Mouse (Mus musculus): ENCODE measurements around the gene Smagp.
"Not testable (repeated sequence)": the region's sequence is repeated elsewhere in the genome, so short reads cannot be mapped to it uniquely, and the experiment has no call there.

The Smagp gene

DNA sequence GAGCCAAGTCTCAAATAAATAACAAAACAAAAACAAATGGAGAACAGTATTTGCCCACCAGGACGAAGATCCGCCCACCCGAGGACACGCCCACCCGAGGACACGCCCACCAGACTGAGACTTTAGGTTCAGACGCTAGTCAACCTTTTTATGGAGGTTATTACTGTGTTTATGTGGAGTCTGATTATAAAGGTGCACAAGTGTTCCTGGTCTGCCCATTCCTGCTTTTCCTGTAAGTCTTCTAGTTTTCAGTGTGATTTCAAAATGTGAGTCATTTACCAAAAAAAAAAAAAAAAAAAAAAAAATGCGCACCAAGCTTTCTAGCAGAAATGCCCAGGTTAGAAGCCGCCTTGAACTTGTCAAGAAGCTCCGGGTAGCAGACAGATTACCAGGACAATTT is 9.5 kb downstream of the Smagp start:
- DNase-seq (ENCODE audit: low spot score), result peak; percentile 77

DNA sequence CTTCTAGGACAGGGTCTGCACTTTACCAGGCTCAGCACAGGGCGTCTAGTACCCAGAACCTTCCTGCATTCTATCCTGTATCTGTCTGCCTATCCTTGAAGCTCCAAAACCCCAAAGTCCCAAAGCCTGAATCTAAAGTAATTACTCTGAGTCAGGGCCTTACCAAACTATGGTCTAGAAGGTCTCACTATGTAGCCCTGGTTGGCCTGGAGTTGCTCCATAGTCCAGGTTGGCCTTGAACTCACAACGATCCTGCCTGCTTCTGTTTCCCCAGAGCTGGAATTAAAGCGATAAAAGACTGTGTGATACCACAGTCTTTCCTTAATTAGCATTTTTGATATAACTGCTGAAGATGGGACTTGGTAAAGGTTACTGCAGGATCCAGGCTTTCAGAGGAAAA is 12.3 kb downstream of the Smagp start:
- DNase-seq (ENCODE audit: low spot score), result no peak

DNA sequence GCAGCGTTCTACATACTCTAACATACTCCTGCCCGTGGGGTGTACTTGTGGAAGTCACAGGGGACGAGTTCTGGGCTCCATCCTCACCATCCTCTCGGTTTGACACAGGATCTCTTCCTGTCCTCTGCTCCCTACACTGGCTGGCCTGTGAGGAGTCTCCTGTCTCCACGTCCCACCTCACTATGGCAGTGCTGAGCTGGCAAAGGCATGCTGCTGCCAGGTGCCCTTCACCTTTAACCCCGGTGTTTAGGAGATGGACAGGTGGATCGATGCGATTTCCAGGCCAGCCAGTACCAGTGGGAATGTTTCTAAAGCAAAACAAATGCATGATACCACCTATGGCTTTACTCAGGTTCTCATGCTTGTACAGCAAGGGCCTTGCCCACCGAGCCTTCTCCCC is 13.0 kb downstream of the Smagp start:
- no peak for DNase-seq (ENCODE audit: low spot score)

DNA sequence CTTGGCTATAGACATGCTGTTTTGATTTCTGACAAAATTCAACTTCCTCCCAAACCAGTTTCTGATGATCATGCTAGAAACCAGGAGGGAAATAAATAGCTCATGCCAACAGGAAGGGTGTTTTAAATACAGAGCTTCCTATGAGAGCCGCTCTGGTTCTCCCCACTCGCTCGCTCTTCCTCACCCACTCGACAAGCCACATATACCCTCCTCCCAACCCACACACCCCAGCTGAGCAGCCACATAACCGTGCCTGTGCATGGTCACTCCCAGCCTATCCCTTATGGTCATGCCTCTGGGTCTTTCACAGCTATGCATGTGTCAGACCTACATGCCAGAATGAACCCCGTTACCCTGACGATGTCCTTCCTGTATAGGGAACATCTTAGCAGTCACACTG is 14.6 kb downstream of the Smagp start:
- DNase-seq (ENCODE audit: low spot score), result no peak

DNA sequence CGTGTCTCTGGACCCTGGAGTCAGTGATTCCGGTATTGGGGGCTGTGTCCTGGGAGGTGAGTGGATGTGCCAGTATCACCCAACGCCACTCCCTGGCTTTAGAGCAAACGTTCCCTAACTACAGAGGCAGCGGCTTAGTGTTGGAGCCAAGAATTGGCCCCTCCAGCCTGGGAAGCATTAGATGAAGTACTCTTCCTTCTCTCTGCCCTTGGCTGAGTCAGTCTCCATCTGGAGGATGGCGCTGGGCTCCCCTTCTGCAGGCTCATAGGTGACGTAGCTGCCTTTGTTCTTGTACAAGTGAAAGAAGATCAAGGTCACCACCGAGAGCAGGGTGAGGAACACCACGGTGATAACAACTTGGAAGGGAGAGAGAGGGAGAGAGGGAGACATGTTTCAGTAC is 15.1 kb downstream of the Smagp start:
- DNase-seq (ENCODE audit: low spot score), result not testable (repeated sequence)

DNA sequence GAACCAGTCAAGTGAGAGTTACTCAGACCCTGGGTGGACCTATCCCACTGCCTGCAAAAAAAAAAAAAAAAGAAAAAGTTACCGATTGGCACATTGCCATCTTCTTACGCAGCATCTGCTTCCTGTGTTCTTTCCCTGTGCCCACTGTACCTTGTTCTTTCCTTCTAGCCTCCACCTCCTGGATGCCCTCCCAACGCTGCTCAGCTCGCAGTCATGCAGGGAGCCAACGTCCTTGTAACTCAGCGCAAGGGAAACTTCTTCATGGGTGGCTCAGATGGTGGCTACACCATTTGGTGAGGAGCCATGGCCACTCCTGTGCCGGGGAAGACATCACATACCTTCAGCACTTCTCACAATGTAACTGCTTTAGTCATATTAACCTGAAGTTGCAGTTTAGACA is 17.5 kb downstream of the Smagp start:
- DNase-seq (ENCODE audit: low spot score), result no peak

DNA sequence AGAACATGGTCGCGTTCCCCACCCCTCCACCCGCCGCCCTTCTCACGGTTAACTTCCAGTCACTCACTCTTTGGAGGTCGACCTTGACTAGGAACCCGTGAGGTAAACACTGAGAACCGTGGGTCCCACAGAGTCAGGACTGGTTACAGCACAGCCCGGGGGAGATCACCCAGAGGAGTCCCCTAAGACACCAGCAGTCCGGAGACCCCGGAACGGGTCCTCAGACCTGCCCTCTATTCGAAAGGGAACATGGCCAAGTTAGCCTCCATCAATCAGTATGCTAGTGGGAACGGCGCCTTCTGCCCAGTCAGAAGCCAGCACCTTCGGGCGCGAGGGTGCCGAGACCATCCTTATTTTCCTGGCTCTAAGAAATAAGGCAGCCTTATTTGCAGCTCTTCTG is 20.5 kb downstream of the Smagp start:
- no peak for DNase-seq (ENCODE audit: low spot score)

DNA sequence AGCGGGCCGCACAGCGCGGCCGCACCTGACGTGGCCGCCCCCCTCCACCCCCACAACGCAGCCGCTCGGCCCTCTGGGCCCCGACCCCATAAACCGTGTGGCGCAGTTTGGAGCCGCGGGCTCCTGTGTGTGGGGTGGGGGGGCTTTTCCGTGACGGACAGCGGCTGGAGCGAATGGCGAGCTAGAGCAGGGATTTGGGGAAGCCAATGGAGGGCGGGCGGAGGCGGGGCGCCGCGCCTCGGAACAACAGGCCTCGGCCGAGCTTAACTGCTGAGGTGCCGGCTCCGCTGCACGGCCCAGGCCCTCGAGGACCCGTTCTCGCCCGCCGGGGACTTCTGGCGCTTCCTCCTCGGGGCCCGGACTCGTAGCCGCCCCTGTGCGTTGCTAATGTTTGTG is 20.9 kb downstream of the Smagp start:
- peak; percentile 96 for DNase-seq (ENCODE audit: low spot score)

DNA sequence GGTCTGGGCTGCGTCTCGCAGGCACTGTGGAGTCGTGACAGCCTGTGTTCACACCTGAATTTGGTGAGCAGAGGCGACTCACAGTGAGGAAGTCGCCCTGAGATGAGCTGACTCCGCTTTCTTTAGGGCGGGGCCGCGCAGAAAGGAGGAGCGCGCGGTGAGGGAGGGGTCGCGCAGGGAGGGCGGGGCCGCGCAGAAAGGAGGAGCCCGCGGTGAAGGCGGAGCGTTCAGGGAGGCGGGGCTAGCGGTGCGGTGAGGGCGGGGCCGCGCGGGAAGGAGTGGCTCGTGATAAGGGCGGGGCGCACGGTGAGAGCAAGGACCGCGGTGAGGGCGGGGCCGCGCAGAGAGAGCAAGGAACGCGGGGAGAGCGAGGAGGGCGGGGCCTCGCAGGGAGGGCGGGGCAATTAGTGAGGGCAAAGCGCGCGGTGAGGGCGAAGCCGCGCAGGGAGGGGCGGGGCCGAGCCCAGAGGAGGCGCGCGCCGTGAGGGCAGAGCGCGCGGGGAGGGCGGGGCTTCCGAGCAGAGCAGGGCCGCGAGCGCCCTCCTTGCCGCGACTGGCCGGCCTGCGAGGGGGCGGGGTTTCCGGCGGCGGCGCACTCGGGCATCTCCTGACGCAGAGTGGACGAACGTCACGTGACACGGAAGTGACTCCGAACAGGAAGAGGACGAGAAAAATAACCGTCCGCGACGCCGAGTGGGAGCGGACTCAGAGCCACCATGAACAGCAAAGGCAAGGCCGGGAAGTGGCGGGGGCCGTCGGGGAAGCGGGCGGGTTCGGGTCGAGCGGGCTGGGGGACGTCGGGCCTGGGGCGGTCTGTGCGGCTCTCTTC is 21.5 kb downstream of the Smagp start, which contains the start of gene Dazap2:
Dazap2 (plus strand) TSS at position 354 of the 829 bp plus-strand sequence.
- peak; percentile 99 for DNase-seq (ENCODE audit: low spot score)

DNA sequence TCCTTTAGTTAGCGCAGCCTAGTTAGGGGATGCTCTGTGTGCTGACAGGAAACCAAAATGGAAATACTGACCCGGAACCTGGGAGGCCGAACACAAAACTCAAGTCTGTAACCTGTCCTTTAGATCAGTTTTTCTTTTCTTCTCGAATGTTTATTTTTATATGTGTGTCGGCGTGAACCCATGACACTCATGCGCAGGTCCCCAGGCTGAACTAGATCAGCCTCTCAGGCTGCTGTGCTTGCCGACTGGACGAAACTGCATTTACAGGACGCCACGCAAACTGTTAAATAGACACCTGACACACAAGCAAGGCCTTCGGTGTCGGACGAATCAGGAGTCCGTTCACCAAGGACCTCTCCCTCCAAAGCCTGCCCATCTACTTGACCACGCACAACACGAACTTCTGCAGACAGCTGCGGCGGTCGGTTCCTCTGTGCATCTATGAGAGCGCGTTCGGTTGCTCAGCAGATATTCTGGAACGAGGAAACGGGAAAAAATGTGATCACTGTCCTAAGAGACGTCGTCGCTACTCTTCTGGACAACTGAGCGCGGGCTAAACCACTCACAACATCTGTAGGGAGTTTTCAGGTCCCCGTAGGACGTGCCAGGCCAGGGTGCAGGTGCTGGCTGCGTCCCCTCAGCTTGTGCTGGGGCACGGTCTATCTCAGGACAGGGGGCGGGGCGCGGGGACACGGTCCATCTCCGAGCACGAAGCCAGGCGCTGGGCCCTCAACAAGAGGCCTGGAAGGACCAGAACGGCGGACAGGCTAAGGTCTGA is 22.3 kb downstream of the Smagp start:
- no peak for DNase-seq (ENCODE audit: low spot score)

DNA sequence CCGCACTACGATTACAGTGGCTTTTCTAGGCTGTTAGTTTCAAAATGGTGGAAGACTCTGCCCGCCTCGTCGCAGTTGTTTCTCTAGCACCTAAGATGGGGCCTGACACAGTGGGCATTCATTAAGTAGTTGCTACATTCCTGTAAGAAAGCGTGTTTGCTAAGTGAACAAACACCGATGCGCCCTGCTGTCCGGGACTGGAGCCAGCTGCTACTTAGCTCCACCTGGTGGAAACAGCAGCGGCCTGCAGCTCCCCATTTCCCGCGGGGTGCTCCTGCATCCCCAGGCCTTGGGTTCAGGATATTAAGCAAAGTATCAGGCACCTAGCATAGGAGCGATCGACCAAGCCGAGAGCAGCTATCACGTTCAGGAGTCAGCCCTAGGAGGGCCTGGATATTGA is 23.2 kb downstream of the Smagp start:
- peak; percentile 90 for DNase-seq (ENCODE audit: low spot score)

DNA sequence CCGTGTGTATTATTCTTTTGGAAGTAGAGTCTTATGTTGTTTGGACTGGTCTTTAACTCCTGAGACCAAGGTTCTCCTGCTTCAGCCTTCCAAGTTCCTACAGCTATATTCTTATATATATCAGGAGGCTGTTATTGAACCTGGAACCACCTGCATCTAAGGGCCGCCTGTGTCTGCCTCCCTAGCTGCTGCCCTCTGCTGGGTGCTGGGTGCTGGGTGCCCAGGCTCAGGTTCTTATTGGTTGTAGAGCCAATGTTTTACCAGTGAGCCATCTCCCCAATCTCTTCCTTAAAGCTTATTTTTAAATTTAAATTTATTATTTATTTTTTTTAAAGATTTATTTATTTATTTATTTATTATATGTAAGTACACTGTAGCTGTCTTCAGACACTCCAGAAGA is 24.3 kb downstream of the Smagp start:
- DNase-seq (ENCODE audit: low spot score), result no peak

DNA sequence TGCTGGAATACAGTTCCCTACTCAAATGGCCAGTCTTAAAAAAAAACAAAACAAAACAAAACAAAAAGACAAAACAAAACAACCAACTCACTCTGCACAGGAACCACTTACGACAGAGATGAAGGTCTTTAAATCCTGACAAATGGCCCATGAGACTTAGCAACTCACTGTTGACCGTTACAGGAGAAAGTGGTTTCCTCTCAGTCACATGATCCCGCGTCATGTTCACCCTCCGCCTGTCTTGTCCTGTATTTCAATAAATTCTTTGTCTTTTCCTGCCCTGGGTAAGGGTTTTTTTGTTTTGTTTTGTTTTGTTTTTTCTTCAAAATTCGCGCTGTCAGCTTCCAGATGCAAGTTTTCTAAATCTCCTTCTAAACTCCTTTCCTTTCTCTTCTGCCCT is 24.8 kb downstream of the Smagp start:
- DNase-seq (ENCODE audit: low spot score), result no peak

DNA sequence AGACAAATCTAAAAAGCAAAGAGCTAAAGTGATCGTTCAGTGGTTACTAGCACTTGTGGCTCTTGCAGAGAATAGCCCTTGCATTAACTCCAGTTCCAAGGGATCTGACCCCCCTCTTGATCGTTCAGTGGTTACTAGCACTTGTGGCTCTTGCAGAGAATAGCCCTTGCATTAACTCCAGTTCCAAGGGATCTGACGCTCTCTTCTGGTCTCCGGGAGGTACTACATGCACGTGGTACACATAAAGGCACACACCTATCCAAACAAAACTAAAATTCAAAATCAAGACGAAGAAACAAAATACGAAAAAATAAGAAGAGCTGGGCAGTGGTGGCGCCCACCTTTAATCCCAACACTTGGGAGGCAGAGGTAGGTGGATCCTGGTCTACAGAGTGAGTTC is 30.1 kb downstream of the Smagp start:
- not testable (repeated sequence) for DNase-seq (ENCODE audit: low spot score)

DNA sequence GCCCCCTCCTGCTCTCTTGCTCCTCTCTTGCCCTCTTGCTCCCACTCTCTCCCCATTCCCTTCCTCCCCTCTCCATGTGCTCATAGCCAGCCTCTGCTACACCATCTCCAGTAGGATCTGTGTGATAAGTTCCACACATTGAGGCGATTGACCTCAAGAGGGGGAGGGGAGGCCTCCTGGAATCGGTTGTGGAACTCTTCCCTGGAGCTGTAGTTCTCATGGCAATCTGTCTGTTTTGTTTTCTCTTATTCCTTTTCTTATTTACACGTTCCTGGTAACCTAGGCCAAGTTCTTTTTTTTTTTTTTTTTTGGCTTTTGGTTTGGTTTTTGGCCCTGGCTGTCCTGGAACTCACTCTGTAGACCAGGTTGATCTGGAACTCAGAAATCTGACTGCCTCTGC is 35.1 kb downstream of the Smagp start:
- no peak for DNase-seq (ENCODE audit: low spot score)

DNA sequence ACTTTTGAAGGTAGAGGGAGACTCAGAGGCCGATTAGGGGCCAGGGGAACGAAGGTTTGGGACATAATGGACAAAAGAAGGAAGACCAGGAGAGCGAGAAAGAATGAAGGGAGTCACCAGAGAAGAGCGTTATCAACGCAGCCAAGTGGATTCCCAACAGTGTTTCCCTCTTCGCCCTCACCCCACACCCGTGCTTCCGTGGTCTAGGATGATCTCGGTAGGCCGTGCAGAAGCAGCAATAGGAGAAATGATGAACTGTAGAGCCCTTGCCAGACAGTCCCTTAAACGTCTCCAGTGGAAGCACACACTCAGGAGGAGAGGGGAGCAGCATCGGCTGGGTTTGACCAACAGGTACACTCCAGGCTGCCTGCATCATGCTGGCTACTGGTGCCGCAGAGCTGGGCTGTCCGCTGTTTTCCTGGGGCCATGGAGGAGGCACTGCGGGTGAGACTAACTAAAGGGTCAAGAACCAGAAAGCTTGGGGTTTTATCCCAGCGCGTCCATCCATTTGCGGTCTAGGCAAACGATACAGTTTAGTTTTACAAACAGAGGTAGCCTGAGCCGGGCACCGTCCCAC is 36.0 kb downstream of the Smagp start:
- no peak for DNase-seq (ENCODE audit: low spot score)

DNA sequence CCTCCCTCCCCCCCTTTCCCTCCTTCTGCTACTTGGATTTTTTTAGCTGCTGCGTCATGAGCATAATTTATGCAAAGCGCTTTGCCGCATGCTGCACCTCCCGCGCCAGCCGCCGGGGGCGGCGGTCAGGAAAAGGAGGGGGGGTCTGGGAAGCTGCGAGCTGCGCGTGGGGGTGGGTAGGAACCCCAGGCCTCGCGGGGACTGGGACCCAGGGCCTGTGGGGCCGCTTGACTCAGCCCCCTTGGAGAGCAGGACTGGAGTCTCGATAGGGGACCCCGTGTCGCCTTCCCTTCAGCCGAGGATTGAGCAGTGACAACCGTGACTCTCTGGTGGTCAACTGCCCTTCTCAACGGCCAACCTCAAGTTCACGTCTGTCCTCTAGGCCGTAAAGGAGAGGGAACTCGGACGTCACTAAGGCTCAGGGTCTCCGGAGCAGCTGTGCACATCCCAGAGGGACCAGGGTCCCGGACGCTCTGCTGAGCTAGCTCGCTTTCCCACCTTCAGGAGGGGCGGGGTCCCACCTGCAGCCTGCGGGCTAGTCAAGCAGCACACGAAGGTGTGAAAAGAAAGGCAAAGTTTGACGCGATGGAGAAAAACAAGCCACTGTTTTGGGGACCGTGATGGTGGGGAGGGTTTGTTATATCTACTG is 36.6 kb downstream of the Smagp start:
- peak; percentile 95 for DNase-seq (ENCODE audit: low spot score)

DNA sequence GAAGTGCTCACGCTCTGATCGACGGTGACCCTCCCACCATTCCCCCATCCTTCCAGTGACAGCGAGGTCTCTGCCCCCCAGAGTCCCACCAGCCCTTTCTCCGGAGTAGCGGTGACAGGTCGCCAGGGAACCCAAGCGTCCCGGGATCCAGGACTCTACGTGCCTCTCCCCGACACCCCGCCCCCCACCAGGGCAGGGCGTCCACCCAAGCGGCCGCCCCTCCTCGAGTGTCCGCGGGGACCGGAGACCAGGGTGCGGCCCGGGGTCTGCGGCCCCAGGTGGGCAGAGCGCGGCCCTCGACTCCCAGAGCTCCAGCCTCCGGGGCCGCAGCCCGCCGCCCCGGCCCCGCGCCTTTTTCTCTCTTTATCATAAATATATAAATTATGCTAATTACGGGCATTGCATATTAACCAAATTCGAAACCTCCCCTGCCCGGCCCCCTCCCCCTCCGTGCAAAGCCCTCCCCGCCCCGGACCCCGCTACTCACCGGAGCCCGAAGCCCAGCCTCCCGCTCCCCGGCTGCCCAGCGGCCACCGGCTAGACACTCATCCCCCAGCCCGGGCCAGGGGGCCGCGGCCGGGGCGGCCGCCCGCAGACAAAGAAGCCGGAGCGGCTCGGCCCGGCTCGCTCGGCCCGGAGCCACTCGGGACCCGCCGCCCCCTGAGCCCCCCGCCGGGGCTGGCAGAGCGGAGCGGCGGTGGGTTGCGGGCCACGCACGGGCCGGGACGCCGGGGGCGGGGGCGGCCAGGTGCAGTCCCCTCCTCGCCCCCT is 37.3 kb downstream of the Smagp start, which contains the start of gene Pou6f1:
Pou6f1 (minus strand) TSS at position 709 of the 771 bp plus-strand sequence.
- DNase-seq (ENCODE audit: low spot score), result peak; percentile 80

DNA sequence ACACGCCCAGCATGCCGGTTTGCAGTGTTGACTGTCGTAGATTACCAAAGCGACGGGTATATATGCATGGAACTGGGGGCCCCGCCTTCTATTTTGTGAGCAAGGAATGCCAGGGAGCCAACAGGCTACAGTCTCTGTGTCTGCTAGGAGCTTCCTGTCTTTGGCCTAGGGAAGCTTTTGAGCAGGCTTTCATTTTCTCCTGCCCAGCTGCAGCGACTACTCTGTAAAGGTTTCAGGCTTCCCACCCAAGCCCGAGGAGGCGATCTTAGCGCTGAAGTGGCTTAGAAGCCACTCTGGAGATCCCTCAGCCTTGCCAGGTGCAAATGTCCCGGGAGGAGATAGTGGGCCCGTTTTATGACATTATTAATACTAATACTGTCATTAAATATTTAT is 37.9 kb downstream of the Smagp start:
- DNase-seq (ENCODE audit: low spot score), result peak; percentile 69

DNA sequence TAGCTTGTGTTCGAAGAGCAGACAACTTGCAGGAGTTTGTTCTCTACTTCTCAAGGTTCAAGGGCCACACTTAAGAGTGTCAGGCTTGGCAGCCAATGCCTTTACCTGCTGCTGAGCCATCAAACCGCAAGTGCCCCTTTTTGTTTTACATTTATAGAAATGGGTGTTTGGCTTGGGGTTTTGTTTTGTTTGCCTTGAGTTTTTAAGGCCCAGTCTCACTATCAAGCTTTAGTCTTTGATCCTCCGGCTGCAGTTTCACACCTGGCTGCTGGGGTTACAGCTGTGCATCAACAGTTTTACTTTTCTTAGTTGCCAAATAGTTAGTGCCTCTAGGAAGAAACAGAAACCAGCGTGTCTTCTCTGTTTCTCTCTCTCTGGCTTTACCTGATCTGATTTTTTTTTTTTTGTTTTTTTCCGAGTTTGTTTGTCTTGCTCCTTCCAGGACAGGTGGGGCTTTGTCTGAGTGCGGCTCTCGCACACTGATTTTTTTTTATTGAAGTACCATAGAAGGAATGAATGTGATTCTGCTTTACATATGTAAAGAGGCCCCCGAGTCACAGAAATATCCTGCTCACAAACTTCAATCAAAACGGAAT is 38.4 kb downstream of the Smagp start:
- DNase-seq (ENCODE audit: low spot score), result no peak

DNA sequence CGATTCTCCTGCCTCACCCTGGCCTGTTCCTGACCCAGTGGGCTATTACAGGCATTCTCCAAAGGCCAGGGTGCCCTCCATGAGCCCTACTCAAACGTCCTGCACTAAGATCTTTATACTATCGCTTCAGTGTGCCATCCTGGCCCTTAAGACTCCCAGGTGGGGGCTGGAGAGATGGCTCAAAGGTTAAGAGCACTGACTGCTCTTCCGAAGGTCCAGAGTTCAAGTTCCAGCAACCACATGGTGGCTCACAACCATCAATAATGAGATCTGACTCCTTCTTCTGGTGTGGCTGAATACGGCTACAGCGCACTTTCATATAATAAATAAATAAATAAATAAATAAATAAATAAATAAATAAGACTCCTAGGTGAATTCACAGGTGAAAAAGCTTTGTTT is 43.9 kb downstream of the Smagp start:
- no peak for DNase-seq (ENCODE audit: low spot score)

Measured in MN1 (cell line).